Mouse (Mus musculus) lung, adult 2 months (tissue): Measurements from ENCODE around the gene Phf12.

ENCODE experiments used
- CTCF ChIP-seq: fragments of 200-500 bp; IDR thresholded peaks from 2 replicates; pipeline ENCODE4 v1.5.1; 2011; ENCODE audit warnings: mild to moderate bottlenecking, low read length, control low read depth; ENCODE audit not compliant: insufficient read depth
- POLR2A ChIP-seq: fragments of 200-500 bp; IDR thresholded peaks from 2 replicates; pipeline ENCODE4 v1.6.1; 2011; ENCODE audit warnings: low read depth, mild to moderate bottlenecking, control low read depth, low read length, borderline replicate concordance; ENCODE audit errors: extremely low read depth

DNA sequence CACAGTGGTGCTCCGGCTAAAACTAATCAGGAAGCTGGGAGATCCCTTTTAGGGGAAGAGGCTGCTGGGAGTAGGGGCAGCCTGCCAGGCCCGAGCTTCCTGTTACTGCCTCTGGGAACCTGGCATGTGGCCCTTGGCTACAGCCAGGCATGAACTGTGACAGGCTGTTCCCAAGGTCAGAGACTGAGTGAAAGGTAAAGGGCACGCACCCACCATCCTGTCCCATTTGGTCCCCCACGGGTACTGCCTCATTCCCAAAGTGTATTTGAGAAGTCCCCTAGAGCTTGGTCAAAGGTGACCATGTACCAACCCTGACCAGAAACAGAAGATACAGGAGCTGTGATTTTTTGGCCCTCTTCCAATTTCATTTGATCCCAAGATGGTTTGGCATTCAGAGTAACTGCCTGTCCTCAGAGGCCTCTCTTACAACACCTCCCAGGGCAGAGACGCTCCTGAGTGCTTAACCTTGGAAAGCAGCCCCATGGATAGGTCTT is 62.3 kb downstream of the Phf12 start:
- TF ChIP-seq CTCF = no peak
- no peak for TF ChIP-seq POLR2A
